ENCODE assay signal across 22 mouse cellular contexts in the genomic region with DNA sequence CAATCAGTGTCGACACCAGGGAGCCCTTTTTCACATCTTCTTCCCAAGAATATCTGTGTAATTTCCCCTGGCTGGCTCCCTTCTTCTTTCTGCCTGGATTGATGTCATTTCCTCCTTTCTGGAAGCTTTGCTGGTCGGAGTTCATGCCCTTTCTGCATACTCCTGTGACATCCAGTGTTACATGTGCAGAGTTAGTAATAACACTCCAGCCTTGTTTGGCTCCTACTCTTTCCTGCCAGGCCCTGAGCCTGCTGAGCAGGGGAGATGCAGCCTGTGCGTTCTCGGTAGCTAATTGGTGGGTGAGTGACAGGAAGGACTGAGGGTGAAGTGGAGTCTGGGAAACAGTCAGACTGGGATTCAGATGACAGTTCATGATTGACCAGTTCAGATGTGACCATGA. TPM values are rescaled to one million over a fixed set of nuclear protein-coding genes. Genes with fewer than 3 reads are reported as not detected.
DNase-seq lines count a peak whose midpoint lies in the region; ATAC-seq and TF ChIP-seq lines count a peak whose summit lies in the region.
"Had no signal": no experiment of that assay in that cellular context is flagged by ENCODE, and none has a peak within 500 bp of the region (broad histone marks: within the 10 kb centered on the region; RNA-seq: fewer than 3 reads in every experiment).

No protein-coding gene starts in this region.

- no peak overlapping the region for H3K4me3 ChIP-seq in forebrain, embryonic 15.5 days
- no peak overlapping the region for H3K4me3 ChIP-seq in forebrain, embryonic 14.5 days (ENCODE audit: low read depth, low read length)
- H3K4me3 ChIP-seq in heart, embryonic 15.5 days: no peak overlapping the region
- no peak overlapping the region for H3K4me3 ChIP-seq in liver, postnatal 0 days (ENCODE audit: low read depth, low read length)
- no peak overlapping the region for H3K4me3 ChIP-seq in liver, embryonic 12.5 days
- H3K4me3 ChIP-seq: embryonic facial prominence, embryonic 10.5 days; left cerebral cortex, adult 2 months; midbrain, embryonic 12.5 days; neural tube, embryonic 15.5 days had no signal

- no peak overlapping the region for H3K9ac ChIP-seq in forebrain, embryonic 15.5 days (replicated peaks)
- no peak overlapping the region for H3K9ac ChIP-seq in forebrain, embryonic 14.5 days (ENCODE audit: low read length)
- H3K9ac ChIP-seq in heart, embryonic 15.5 days: no peak overlapping the region
- H3K9ac ChIP-seq in liver, postnatal 0 days (replicated peaks): no peak overlapping the region
- H3K9ac ChIP-seq in liver, embryonic 12.5 days: no peak overlapping the region
- H3K9ac ChIP-seq: midbrain, embryonic 12.5 days; neural tube, embryonic 15.5 days had no signal

- H3K9me3 ChIP-seq in forebrain, embryonic 15.5 days: no peaks in the 10 kb centered on the region
- no peaks in the 10 kb centered on the region for H3K9me3 ChIP-seq in forebrain, embryonic 14.5 days (replicated peaks; ENCODE audit: control insufficient read depth, low read length)
- H3K9me3 ChIP-seq in heart, embryonic 15.5 days (replicated peaks): no peaks in the 10 kb centered on the region
- no peaks in the 10 kb centered on the region for H3K9me3 ChIP-seq in liver, postnatal 0 days (ENCODE audit: low read length)
- H3K9me3 ChIP-seq in liver, embryonic 12.5 days (replicated peaks): no peaks in the 10 kb centered on the region
- H3K9me3 ChIP-seq: embryonic facial prominence, embryonic 10.5 days; midbrain, embryonic 12.5 days; neural tube, embryonic 15.5 days had no signal

- 0 out of 2 replicates have a peak, but pooled peaks have one; percentile 43 for ATAC-seq in forebrain, embryonic 15.5 days (replicated peaks)
- no peak for ATAC-seq in forebrain, embryonic 14.5 days
- ATAC-seq in heart, embryonic 15.5 days (replicated peaks; ENCODE audit: insufficient number of reproducible peaks, insufficient read depth, low FRiP score, low read depth): 0 out of 2 replicates have a peak, but pooled peaks have one; percentile 35
- peak; percentile 13; the same call in 1 of the 2 replicates for ATAC-seq in liver, postnatal 0 days
- ATAC-seq in liver, embryonic 12.5 days: no peak
- ATAC-seq: activated CD4-positive, CD25-positive, alpha-beta regulatory T cell, adult 4 months had no signal

- no peaks in the 10 kb centered on the region for H3K4me1 ChIP-seq in forebrain, embryonic 15.5 days
- no peaks in the 10 kb centered on the region for H3K4me1 ChIP-seq in forebrain, embryonic 14.5 days (ENCODE audit: control insufficient read depth, insufficient read depth, low read length)
- H3K4me1 ChIP-seq in heart, embryonic 15.5 days (replicated peaks): peaks cover 3% of the 10 kb centered on the region; the same call in 1 of the 2 replicates
- no peaks in the 10 kb centered on the region; the same call in 1 of the 2 replicates for H3K4me1 ChIP-seq in liver, postnatal 0 days (ENCODE audit: insufficient read depth)
- peaks cover 9% of the 10 kb centered on the region for H3K4me1 ChIP-seq in liver, embryonic 12.5 days
- H3K4me1 ChIP-seq: embryonic facial prominence, embryonic 10.5 days; midbrain, embryonic 12.5 days; neural tube, embryonic 15.5 days had no signal

- H3K27me3 ChIP-seq in forebrain, embryonic 15.5 days: no peaks in the 10 kb centered on the region
- no peaks in the 10 kb centered on the region for H3K27me3 ChIP-seq in forebrain, embryonic 14.5 days (replicated peaks; ENCODE audit: control insufficient read depth, insufficient read depth, low read length)
- H3K27me3 ChIP-seq in heart, embryonic 15.5 days: no peaks in the 10 kb centered on the region
- no peaks in the 10 kb centered on the region for H3K27me3 ChIP-seq in liver, postnatal 0 days (ENCODE audit: insufficient read depth, low read length)
- H3K27me3 ChIP-seq in liver, embryonic 12.5 days (replicated peaks): no peaks in the 10 kb centered on the region
- H3K27me3 ChIP-seq: midbrain, embryonic 12.5 days; neural tube, embryonic 15.5 days had no signal

- TF ChIP-seq CTCF in liver, postnatal 0 days (IDR thresholded peaks at IDR 0.05; ENCODE audit: low read depth): no peak

- TF ChIP-seq EP300 in liver, postnatal 0 days (IDR thresholded peaks at IDR 0.05; ENCODE audit: low read depth): no peak

- no peak overlapping the region for H3K4me2 ChIP-seq in forebrain, embryonic 15.5 days (replicated peaks)
- H3K4me2 ChIP-seq in forebrain, embryonic 14.5 days (ENCODE audit: low read length): no peak overlapping the region
- H3K4me2 ChIP-seq in heart, embryonic 15.5 days: no peak overlapping the region
- no peak overlapping the region for H3K4me2 ChIP-seq in liver, postnatal 0 days (ENCODE audit: low read depth, low read length)
- H3K4me2 ChIP-seq in liver, embryonic 12.5 days: no peak overlapping the region
- H3K4me2 ChIP-seq: midbrain, embryonic 12.5 days; neural tube, embryonic 15.5 days had no signal

- DNase-seq in forebrain, embryonic 14.5 days (ENCODE audit: low spot score): no peak
- no peak for DNase-seq in heart, postnatal 25 days (ENCODE audit: low spot score)
- DNase-seq in liver, postnatal 0 days: no peak
- DNase-seq in heart, postnatal 4 days: peak; percentile 12
- no peak for DNase-seq in layer of hippocampus, postnatal 10 days (ENCODE audit: low spot score in 2 of 2)
- DNase-seq: adrenal gland, postnatal 25 days; cerebellum, adult 11 months; cerebellum, adult 9-11 months; kidney, adult 11 months; layer of hippocampus, adult 9-11 months; thymus, adult 18-20 months; thymus, postnatal 36 days had no signal

- WGBS in forebrain, embryonic 15.5 days: 73% methylated on average over 4 of the region's 4 CpGs
- 73% methylated on average over 4 of the region's 4 CpGs for WGBS in forebrain, embryonic 14.5 days
- 45% methylated on average over 4 of the region's 4 CpGs for WGBS in heart, embryonic 15.5 days
- WGBS in liver, postnatal 0 days (ENCODE audit: insufficient replicate concordance): 75% methylated on average over 4 of the region's 4 CpGs
- 56% methylated on average over 4 of the region's 4 CpGs for WGBS in liver, embryonic 12.5 days (ENCODE audit: insufficient replicate concordance)

- intact Hi-C loops in heart, postnatal 25 days (cut with DNase I): no loop called here

- peaks cover 22% of the 10 kb centered on the region for H3K36me3 ChIP-seq in forebrain, embryonic 15.5 days
- peaks cover 36% of the 10 kb centered on the region for H3K36me3 ChIP-seq in forebrain, embryonic 14.5 days (ENCODE audit: control insufficient read depth, insufficient read depth, low read length)
- H3K36me3 ChIP-seq in heart, embryonic 15.5 days: peaks cover 14% of the 10 kb centered on the region; the same call in 1 of the 2 replicates
- H3K36me3 ChIP-seq in liver, postnatal 0 days (replicated peaks; ENCODE audit: insufficient read depth, low read length): peaks cover 18% of the 10 kb centered on the region
- H3K36me3 ChIP-seq in liver, embryonic 12.5 days: peaks cover 22% of the 10 kb centered on the region

- H3K27ac ChIP-seq in forebrain, embryonic 15.5 days (replicated peaks): no peak overlapping the region
- H3K27ac ChIP-seq in forebrain, embryonic 14.5 days (ENCODE audit: low read depth, low read length): no peak overlapping the region
- no peak overlapping the region for H3K27ac ChIP-seq in heart, embryonic 15.5 days
- H3K27ac ChIP-seq in liver, postnatal 0 days (ENCODE audit: low read depth): no peak overlapping the region
- no peak overlapping the region for H3K27ac ChIP-seq in liver, embryonic 12.5 days
- H3K27ac ChIP-seq: embryonic facial prominence, embryonic 10.5 days; hindbrain, postnatal 0 days; kidney, postnatal 0 days; left cerebral cortex, adult 2 months; midbrain, embryonic 12.5 days; neural tube, embryonic 15.5 days had no signal

RNA-seq across cellular contexts. Expression of gene Aco1, which starts 31.4 kb away (rescaled TPM):
- polyA plus RNA-seq in forebrain, embryonic 15.5 days (2015; fragmentation: Nextera tagmentation; extraction: Ambion mirVana): 51.8 and 53.0 TPM in 2 replicates
- 50.9 and 55.0 TPM in 2 replicates for polyA plus RNA-seq in forebrain, embryonic 14.5 days (2014; fragmentation: Nextera tagmentation; extraction: Ambion mirVana)
- polyA plus RNA-seq in heart, embryonic 15.5 days (2015; fragmentation: Nextera tagmentation; extraction: Ambion mirVana): 30.3 and 35.2 TPM in 2 replicates
- 10 to 100 TPM; 32.6 to 33.0 TPM for total RNA-seq in heart, postnatal 25 days (2021)
- 40.1 and 41.1 TPM in 2 replicates for polyA plus RNA-seq in liver, postnatal 0 days (2015; fragmentation: Nextera tagmentation; extraction: Ambion mirVana)
- 26.9 and 27.5 TPM in 2 replicates for polyA plus RNA-seq in liver, embryonic 12.5 days (2016; fragmentation: Nextera tagmentation; extraction: Ambion mirVana)
- 10 to 100 TPM; 42.6 to 43.5 TPM for total RNA-seq in heart, postnatal 4 days (2021)
- 10 to 100 TPM; 47.6 to 48.1 TPM for total RNA-seq in layer of hippocampus, postnatal 10 days (2021)

Comparison
In these comparisons a context has a peak if more than half of its experiments do, and no peak if none do; other contexts are left out.
1. ATAC-seq: peak in forebrain, embryonic 15.5 days (single experiment), heart, embryonic 15.5 days (single experiment) and liver, postnatal 0 days (single experiment); none in forebrain, embryonic 14.5 days (single experiment) and liver, embryonic 12.5 days (single experiment).